Mouse (Mus musculus) G1E (cell line): ENCODE measurements around the gene Brinp3.

Source experiments
- CTCF ChIP-seq: IDR thresholded peaks from 2 replicates; pipeline ENCODE4 v1.5.1; 2012; ENCODE audit warnings: low read depth, low read length, inconsistent platforms, mixed read lengths
- GATA1 ChIP-seq: IDR thresholded peaks from 2 replicates; pipeline ENCODE4 v1.6.1; 2012; ENCODE audit warnings: borderline replicate concordance, low read length, inconsistent platforms, mixed read lengths
- POLR2AphosphoS5 ChIP-seq: IDR thresholded peaks from 2 replicates; pipeline ENCODE4 v1.6.1; 2012; ENCODE audit warnings: low read depth, low read length, inconsistent platforms; ENCODE audit not compliant: insufficient replicate concordance
- TAL1 ChIP-seq: conservative IDR thresholded peaks from 2 replicates; pipeline ENCODE4 v1.6.1; 2012; ENCODE audit warnings: low read depth, low read length, inconsistent platforms, mixed read lengths

DNA sequence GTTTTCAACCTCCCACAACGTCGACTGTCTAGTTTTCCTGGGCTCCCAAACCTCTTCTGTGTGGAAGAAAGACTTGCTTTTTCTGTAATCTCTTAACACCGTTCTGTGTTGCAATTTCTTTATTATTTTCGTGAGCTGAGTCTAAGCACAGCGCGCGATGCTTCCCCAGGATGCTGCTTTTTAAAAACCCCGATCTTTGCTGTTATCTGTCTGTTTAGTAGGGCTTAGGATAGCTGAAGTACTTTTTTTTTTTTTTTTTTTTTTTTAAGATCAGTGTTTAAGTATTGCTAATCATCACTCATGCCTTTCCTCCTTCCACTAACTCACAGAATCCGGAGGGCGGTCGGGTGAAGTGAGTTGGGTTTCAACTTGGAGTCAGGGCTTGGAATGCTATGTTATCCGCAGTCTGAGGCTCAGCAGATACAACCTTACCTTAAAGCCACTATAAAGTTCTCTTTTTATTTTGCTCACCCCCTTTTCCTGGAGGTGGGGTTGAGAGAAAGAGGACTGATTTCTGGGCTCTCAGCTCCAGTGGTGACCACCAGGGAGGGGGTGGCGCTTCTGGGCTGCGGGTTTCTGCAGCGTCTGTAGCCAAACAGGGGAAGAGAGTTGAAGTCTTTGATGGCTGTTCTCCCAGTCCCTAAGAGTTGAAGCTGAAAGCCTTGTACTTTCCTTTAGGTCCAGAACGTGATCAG, 3.7 kb downstream of the Brinp3 start:
- TF ChIP-seq CTCF (no peak), POLR2AphosphoS5 (no peak), GATA1 (no peak), TAL1 (no peak)
